ENCODE assay signal across 24 mouse cellular contexts in the genomic region with DNA sequence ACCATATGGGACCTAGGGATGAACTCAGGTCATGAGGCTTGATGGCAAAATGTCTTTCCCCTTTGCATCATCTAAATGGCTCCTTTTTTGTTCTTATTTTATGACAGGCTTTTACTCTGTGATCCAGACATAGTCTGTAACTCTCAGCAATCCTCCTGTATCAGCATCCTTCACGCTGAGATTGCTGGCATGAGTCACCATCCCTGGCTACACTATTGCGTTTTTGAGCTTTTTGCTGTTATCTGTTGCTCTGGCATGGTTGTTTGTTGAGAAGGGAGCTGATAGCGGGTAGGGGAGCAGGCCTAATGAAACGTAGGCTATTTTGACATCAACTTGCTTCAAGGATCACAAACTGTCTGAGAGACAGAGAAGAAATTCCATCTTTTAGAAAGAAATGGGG. TPM values are rescaled to one million over a fixed set of nuclear protein-coding genes. Genes with fewer than 3 reads are reported as not detected.
DNase-seq lines count a peak whose midpoint lies in the region; ATAC-seq lines count a peak whose summit lies in the region.
"Had no signal": no experiment of that assay in that cellular context is flagged by ENCODE, and none has a peak within 500 bp of the region (broad histone marks: within the 10 kb centered on the region; RNA-seq: fewer than 3 reads in every experiment).

No protein-coding gene starts in this region.

- H3K9ac ChIP-seq in embryonic facial prominence, embryonic 13.5 days = no peak overlapping the region
- no peak overlapping the region for H3K9ac ChIP-seq in hindbrain, embryonic 13.5 days
- H3K9ac ChIP-seq in limb, embryonic 13.5 days = no peak overlapping the region
- H3K9ac ChIP-seq: embryonic facial prominence, embryonic 12.5 days; embryonic facial prominence, embryonic 15.5 days; forebrain, embryonic 13.5 days had no signal

- ATAC-seq in embryonic facial prominence, embryonic 13.5 days (ENCODE audit: insufficient number of reproducible peaks, insufficient read depth, low FRiP score, low TSS enrichment, low read depth) = no peak
- no peak for ATAC-seq in hindbrain, embryonic 13.5 days (ENCODE audit: low FRiP score)
- no peak for ATAC-seq in limb, embryonic 13.5 days (ENCODE audit: low FRiP score, low read depth)
- ATAC-seq: activated CD4-positive, CD25-positive, alpha-beta regulatory T cell, adult 4 months; forebrain, embryonic 13.5 days; forebrain, embryonic 16.5 days; Patski had no signal

- no peak for DNase-seq in embryonic facial prominence, embryonic 10.5 days (ENCODE audit: low spot score)
- no peak for DNase-seq in hindbrain, embryonic 10.5 days (ENCODE audit: low spot score)
- DNase-seq in 3T3-L1 (ENCODE audit: low read depth, low spot score) = peak; percentile 27
- no peak for DNase-seq in lung, postnatal 25 days (ENCODE audit: low spot score)
- no peak for DNase-seq in cerebellum, adult 18-20 months
- DNase-seq: adrenal gland, adult 8-10 months; adrenal gland, postnatal 14 days; adrenal gland, postnatal 36 days; cerebellum, adult 11-12 months; cerebellum, adult 8-10 months; cerebellum, adult 9-11 months; cerebellum, postnatal 14 days; cerebellum, postnatal 36 days; embryo, embryonic 11 days had no signal

- H3K4me2 ChIP-seq in embryonic facial prominence, embryonic 13.5 days = no peak overlapping the region
- H3K4me2 ChIP-seq in hindbrain, embryonic 13.5 days = no peak overlapping the region
- H3K4me2 ChIP-seq in limb, embryonic 13.5 days (replicated peaks) = no peak overlapping the region
- H3K4me2 ChIP-seq: embryonic facial prominence, embryonic 12.5 days; embryonic facial prominence, embryonic 15.5 days; forebrain, embryonic 13.5 days had no signal

- 66% methylated on average over 4 of the region's 4 CpGs for WGBS in embryonic facial prominence, embryonic 13.5 days
- WGBS in embryonic facial prominence, embryonic 10.5 days = 79% methylated on average over 4 of the region's 4 CpGs
- 82% methylated on average over 4 of the region's 4 CpGs for WGBS in hindbrain, embryonic 10.5 days
- 79% methylated on average over 4 of the region's 4 CpGs for WGBS in hindbrain, embryonic 13.5 days
- WGBS in limb, embryonic 13.5 days = 66% methylated on average over 4 of the region's 4 CpGs

- H3K27me3 ChIP-seq in embryonic facial prominence, embryonic 13.5 days = no peaks in the 10 kb centered on the region
- H3K27me3 ChIP-seq in embryonic facial prominence, embryonic 10.5 days (replicated peaks; ENCODE audit: low read depth, poor library complexity, severe bottlenecking) = no peaks in the 10 kb centered on the region
- no peaks in the 10 kb centered on the region for H3K27me3 ChIP-seq in hindbrain, embryonic 10.5 days (ENCODE audit: insufficient read depth, poor library complexity, severe bottlenecking)
- H3K27me3 ChIP-seq in hindbrain, embryonic 13.5 days = 0 out of 2 replicates have a peak, but pooled peaks cover 2% of the 10 kb centered on the region
- H3K27me3 ChIP-seq in limb, embryonic 13.5 days = no peaks in the 10 kb centered on the region
- H3K27me3 ChIP-seq: embryonic facial prominence, embryonic 12.5 days; embryonic facial prominence, embryonic 15.5 days; forebrain, embryonic 13.5 days; Patski had no signal

- no peaks in the 10 kb centered on the region for H3K36me3 ChIP-seq in embryonic facial prominence, embryonic 13.5 days
- no peaks in the 10 kb centered on the region for H3K36me3 ChIP-seq in embryonic facial prominence, embryonic 10.5 days (replicated peaks)
- H3K36me3 ChIP-seq in hindbrain, embryonic 10.5 days = no peaks in the 10 kb centered on the region
- no peaks in the 10 kb centered on the region for H3K36me3 ChIP-seq in hindbrain, embryonic 13.5 days
- no peaks in the 10 kb centered on the region for H3K36me3 ChIP-seq in limb, embryonic 13.5 days
- H3K36me3 ChIP-seq: embryonic facial prominence, embryonic 12.5 days; embryonic facial prominence, embryonic 15.5 days had no signal

- peak overlapping the region; percentile 39; the same call in 1 of the 2 replicates for H3K27ac ChIP-seq in embryonic facial prominence, embryonic 13.5 days
- H3K27ac ChIP-seq in embryonic facial prominence, embryonic 10.5 days (replicated peaks) = no peak overlapping the region
- peak overlapping the region; percentile 23; the same call in 1 of the 2 replicates for H3K27ac ChIP-seq in hindbrain, embryonic 10.5 days
- H3K27ac ChIP-seq in hindbrain, embryonic 13.5 days = no peak overlapping the region
- H3K27ac ChIP-seq in limb, embryonic 13.5 days = 0 out of 2 replicates have a peak overlapping the region, but pooled peaks have one; percentile 28
- H3K27ac ChIP-seq: embryonic facial prominence, embryonic 12.5 days; embryonic facial prominence, embryonic 15.5 days; forebrain, embryonic 13.5 days had no signal

- H3K4me3 ChIP-seq in embryonic facial prominence, embryonic 13.5 days = no peak overlapping the region
- no peak overlapping the region for H3K4me3 ChIP-seq in embryonic facial prominence, embryonic 10.5 days
- no peak overlapping the region for H3K4me3 ChIP-seq in hindbrain, embryonic 10.5 days
- no peak overlapping the region for H3K4me3 ChIP-seq in hindbrain, embryonic 13.5 days
- no peak overlapping the region for H3K4me3 ChIP-seq in limb, embryonic 13.5 days
- H3K4me3 ChIP-seq: embryonic facial prominence, embryonic 12.5 days; embryonic facial prominence, embryonic 15.5 days; erythroblast, embryonic 14.5 days; forebrain, embryonic 13.5 days had no signal

- H3K9me3 ChIP-seq in embryonic facial prominence, embryonic 13.5 days = no peaks in the 10 kb centered on the region
- no peaks in the 10 kb centered on the region for H3K9me3 ChIP-seq in embryonic facial prominence, embryonic 10.5 days
- no peaks in the 10 kb centered on the region for H3K9me3 ChIP-seq in hindbrain, embryonic 10.5 days
- H3K9me3 ChIP-seq in hindbrain, embryonic 13.5 days = no peaks in the 10 kb centered on the region
- no peaks in the 10 kb centered on the region for H3K9me3 ChIP-seq in limb, embryonic 13.5 days
- H3K9me3 ChIP-seq: embryonic facial prominence, embryonic 12.5 days; embryonic facial prominence, embryonic 15.5 days; forebrain, embryonic 13.5 days had no signal

- H3K4me1 ChIP-seq in embryonic facial prominence, embryonic 13.5 days = peaks cover 21% of the 10 kb centered on the region
- H3K4me1 ChIP-seq in embryonic facial prominence, embryonic 10.5 days = peaks cover 24% of the 10 kb centered on the region
- peaks cover 22% of the 10 kb centered on the region for H3K4me1 ChIP-seq in hindbrain, embryonic 10.5 days (replicated peaks)
- 0 out of 2 replicates have a peak, but pooled peaks cover 3% of the 10 kb centered on the region for H3K4me1 ChIP-seq in hindbrain, embryonic 13.5 days (replicated peaks)
- H3K4me1 ChIP-seq in limb, embryonic 13.5 days = peaks cover 13% of the 10 kb centered on the region; the same call in 1 of the 2 replicates

RNA-seq across cellular contexts. Expression of a gene that starts 28.6 kb away (rescaled TPM):
- 1.6 and 2.6 TPM in 2 replicates for polyA plus RNA-seq in embryonic facial prominence, embryonic 13.5 days (2015; fragmentation: Nextera tagmentation; extraction: Ambion mirVana)
- 1.3 and 1.4 TPM in 2 replicates for polyA plus RNA-seq in embryonic facial prominence, embryonic 10.5 days (2016; fragmentation: Nextera tagmentation; extraction: Ambion mirVana)
- polyA plus RNA-seq in hindbrain, embryonic 10.5 days (2016; fragmentation: Nextera tagmentation; extraction: Ambion mirVana) = 1.6 and 2.8 TPM in 2 replicates
- polyA plus RNA-seq in hindbrain, embryonic 13.5 days (2015; fragmentation: Nextera tagmentation; extraction: Ambion mirVana) = 3.2 and 4.3 TPM in 2 replicates
- 1.0 and 1.2 TPM in 2 replicates for polyA plus RNA-seq in limb, embryonic 13.5 days (2015; fragmentation: Nextera tagmentation; extraction: Ambion mirVana)

Comparison
In these comparisons a context has a peak if more than half of its experiments do, and no peak if none do; other contexts are left out.
1. H3K27ac ChIP-seq: peak in embryonic facial prominence, embryonic 13.5 days (single experiment), hindbrain, embryonic 10.5 days (single experiment) and limb, embryonic 13.5 days (single experiment); none in embryonic facial prominence, embryonic 10.5 days (single experiment) and hindbrain, embryonic 13.5 days (single experiment).